Mouse (Mus musculus): ENCODE data around the gene Cpsf6. TPM values are rescaled to one million over a fixed set of nuclear protein-coding genes. Genes with fewer than 3 reads are reported as not detected.

The Cpsf6 gene
- polyA plus RNA-seq, 1 experiment from 2014 or later = 61.0 TPM

GRCm38 (mm10) chr10:117410481-117411048 lies 30.8 kb upstream of the Cpsf6 start:
- Histone ChIP-seq H3K27ac (ENCODE audit: low read length) (no peak overlapping the region), H3K27me3 (replicated peaks; ENCODE audit: insufficient read depth, low read length) (no peaks in the 10 kb centered on the region), H3K4me3 (ENCODE audit: low read depth, low read length) (no peak overlapping the region), H3K9me3 (ENCODE audit: low read length) (no peaks in the 10 kb centered on the region), H3K4me1 (ENCODE audit: insufficient read depth, low read depth, low read length) (no peaks in the 10 kb centered on the region), H3K36me3 (ENCODE audit: insufficient read depth, low read length) (no peaks in the 10 kb centered on the region), H3K9ac (replicated peaks; ENCODE audit: low read depth) (no peak overlapping the region), H3K4me2 (replicated peaks; ENCODE audit: low read depth, low read length) (no peak overlapping the region)
- no peak for DNase-seq (ENCODE audit: low spot score)
- ATAC-seq = no peak
- WGBS = 79% methylated on average over 6 of the region's 6 CpGs
- TF ChIP-seq EP300 (IDR thresholded peaks at IDR 0.05) = no peak

GRCm38 (mm10) chr10:117409373-117410354 lies 29.8 kb upstream of the Cpsf6 start:
- Histone ChIP-seq H3K4me3 (ENCODE audit: low read depth, low read length) (no peak overlapping the region), H3K4me1 (ENCODE audit: insufficient read depth, low read depth, low read length) (no peaks in the 10 kb centered on the region), H3K36me3 (ENCODE audit: insufficient read depth, low read length) (no peaks in the 10 kb centered on the region), H3K9ac (replicated peaks; ENCODE audit: low read depth) (no peak overlapping the region), H3K27me3 (replicated peaks; ENCODE audit: insufficient read depth, low read length) (no peaks in the 10 kb centered on the region), H3K9me3 (ENCODE audit: low read length) (no peaks in the 10 kb centered on the region), H3K4me2 (replicated peaks; ENCODE audit: low read depth, low read length) (no peak overlapping the region), H3K27ac (ENCODE audit: low read length) (no peak overlapping the region)
- TF ChIP-seq CTCF (IDR thresholded peaks at IDR 0.05) = no peak
- TF ChIP-seq EP300 (IDR thresholded peaks at IDR 0.05) = no peak
- DNase-seq (ENCODE audit: low spot score) = no peak
- WGBS = 70% methylated on average over 21 of the region's 21 CpGs
- ATAC-seq = no peak

- no peaks in the 10 kb centered on the region for H3K36me3 ChIP-seq (ENCODE audit: insufficient read depth, low read length)
- H3K9ac ChIP-seq (replicated peaks; ENCODE audit: low read depth) = no peak overlapping the region
- H3K4me1 ChIP-seq (ENCODE audit: insufficient read depth, low read depth, low read length) = no peaks in the 10 kb centered on the region
- H3K4me2 ChIP-seq (replicated peaks; ENCODE audit: low read depth, low read length) = no peak overlapping the region
- H3K4me3 ChIP-seq (ENCODE audit: low read depth, low read length) = no peak overlapping the region
- no peaks in the 10 kb centered on the region for H3K27me3 ChIP-seq (replicated peaks; ENCODE audit: insufficient read depth, low read length)
- no peak for DNase-seq (ENCODE audit: low spot score)
- H3K27ac ChIP-seq (ENCODE audit: low read length) = no peak overlapping the region
- ATAC-seq = no peak
- H3K9me3 ChIP-seq (ENCODE audit: low read length) = no peaks in the 10 kb centered on the region
- WGBS = 71% methylated on average over 7 of the region's 7 CpGs
- TF ChIP-seq EP300 (IDR thresholded peaks at IDR 0.05) = no peak
- TF ChIP-seq CTCF (IDR thresholded peaks at IDR 0.05) = no peak
Observed at GRCm38 (mm10) chr10:117408545-117409372, 28.9 kb upstream of the Cpsf6 start.

- Histone ChIP-seq H3K27ac (ENCODE audit: low read length) (no peak overlapping the region), H3K4me3 (ENCODE audit: low read depth, low read length) (no peak overlapping the region), H3K9ac (replicated peaks; ENCODE audit: low read depth) (no peak overlapping the region), H3K4me2 (replicated peaks; ENCODE audit: low read depth, low read length) (no peak overlapping the region), H3K36me3 (ENCODE audit: insufficient read depth, low read length) (no peaks in the 10 kb centered on the region), H3K27me3 (replicated peaks; ENCODE audit: insufficient read depth, low read length) (no peaks in the 10 kb centered on the region), H3K9me3 (ENCODE audit: low read length) (no peaks in the 10 kb centered on the region), H3K4me1 (ENCODE audit: insufficient read depth, low read depth, low read length) (no peaks in the 10 kb centered on the region)
- no peak for DNase-seq (ENCODE audit: low spot score)
- WGBS = 70% methylated on average over 4 of the region's 4 CpGs
- TF ChIP-seq CTCF (IDR thresholded peaks at IDR 0.05) = no peak
- no peak for ATAC-seq
Observed at GRCm38 (mm10) chr10:117407734-117408288, 28.0 kb upstream of the Cpsf6 start.

- ATAC-seq (no peak), DNase-seq (ENCODE audit: low spot score) (no peak)
- H3K27me3 ChIP-seq (replicated peaks; ENCODE audit: insufficient read depth, low read length) = no peaks in the 10 kb centered on the region
- TF ChIP-seq CTCF (IDR thresholded peaks at IDR 0.05) (no peak), EP300 (IDR thresholded peaks at IDR 0.05) (no peak)
- H3K9ac ChIP-seq (replicated peaks; ENCODE audit: low read depth) = no peak overlapping the region
- WGBS = 85% methylated on average over 7 of the region's 8 CpGs
- no peaks in the 10 kb centered on the region for H3K9me3 ChIP-seq (ENCODE audit: low read length)
- no peak overlapping the region for H3K27ac ChIP-seq (ENCODE audit: low read length)
- H3K36me3 ChIP-seq (ENCODE audit: insufficient read depth, low read length) = no peaks in the 10 kb centered on the region
- no peaks in the 10 kb centered on the region for H3K4me1 ChIP-seq (ENCODE audit: insufficient read depth, low read depth, low read length)
- no peak overlapping the region for H3K4me2 ChIP-seq (replicated peaks; ENCODE audit: low read depth, low read length)
- H3K4me3 ChIP-seq (ENCODE audit: low read depth, low read length) = no peak overlapping the region
Observed at GRCm38 (mm10) chr10:117406843-117407733, 27.3 kb upstream of the Cpsf6 start.

Measured in lung, postnatal 0 days (tissue).